Mouse (Mus musculus) embryo, embryonic 9.5 days (tissue): ENCODE measurements around the gene Musk.

ENCODE experiments used
- DNase-seq: peaks from one replicate; pipeline ENCODE4 v3.0.0-alpha.2; 2017; ENCODE audit errors: extremely low spot score

Gene Musk

DNA sequence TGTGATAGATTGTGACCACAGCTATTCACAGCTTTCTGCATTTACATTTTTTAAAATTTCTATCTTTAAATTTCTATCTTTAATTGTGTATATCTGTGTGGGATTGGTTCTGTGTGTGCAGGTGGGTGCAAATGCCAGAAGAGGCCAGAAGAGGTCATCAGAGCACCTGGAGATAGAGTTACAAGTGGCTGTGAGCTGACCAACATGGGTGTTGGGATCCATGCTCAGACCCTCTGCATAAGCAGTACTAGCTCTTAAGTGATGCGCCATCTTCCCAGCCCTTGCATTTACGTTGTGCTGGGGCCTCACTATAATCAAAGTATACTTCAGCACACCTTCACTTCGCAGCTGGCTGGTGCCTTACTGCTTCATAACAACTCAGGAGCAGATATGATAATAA lies 129.8 kb downstream of the Musk start:
- DNase-seq = no peak

DNA sequence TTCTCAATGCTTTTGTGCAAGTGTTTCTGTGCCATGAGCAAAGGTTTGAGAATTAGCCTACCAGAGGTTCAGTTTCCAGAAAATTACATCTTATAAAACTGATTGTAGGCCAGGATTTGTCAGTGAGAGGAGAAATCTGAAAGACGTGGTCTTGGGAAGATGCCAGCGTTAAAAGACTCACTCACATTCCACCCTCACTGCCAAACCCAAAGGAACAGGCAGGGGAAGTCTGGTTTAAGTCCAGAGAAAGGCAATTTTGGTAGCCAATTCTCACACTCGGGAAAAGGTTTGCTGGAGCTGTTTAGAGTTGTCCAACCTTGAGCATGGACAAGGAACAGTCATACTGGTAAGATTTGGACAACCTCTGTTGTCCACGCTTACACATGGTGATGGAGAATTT lies 131.6 kb downstream of the Musk start:
- DNase-seq = no peak

DNA sequence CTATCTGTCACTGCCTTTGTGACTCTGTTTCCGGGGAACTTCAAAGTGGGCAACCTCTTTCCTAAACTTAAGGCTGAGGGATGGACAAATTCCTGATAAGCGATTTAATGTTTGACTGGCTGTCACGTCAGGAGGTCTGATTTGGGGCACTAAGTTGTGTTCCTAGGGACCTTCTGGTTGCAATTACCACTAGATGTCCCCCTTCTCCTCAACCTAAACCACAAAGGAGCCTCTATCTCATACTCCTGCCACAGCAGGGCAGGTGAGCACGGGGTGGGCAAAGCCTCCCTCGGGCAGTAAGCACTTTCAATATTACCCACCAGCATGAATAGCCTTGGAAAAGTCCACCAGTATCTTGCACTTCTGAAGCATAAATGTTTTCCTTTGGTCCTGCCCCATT lies 133.5 kb downstream of the Musk start:
- no peak for DNase-seq

DNA sequence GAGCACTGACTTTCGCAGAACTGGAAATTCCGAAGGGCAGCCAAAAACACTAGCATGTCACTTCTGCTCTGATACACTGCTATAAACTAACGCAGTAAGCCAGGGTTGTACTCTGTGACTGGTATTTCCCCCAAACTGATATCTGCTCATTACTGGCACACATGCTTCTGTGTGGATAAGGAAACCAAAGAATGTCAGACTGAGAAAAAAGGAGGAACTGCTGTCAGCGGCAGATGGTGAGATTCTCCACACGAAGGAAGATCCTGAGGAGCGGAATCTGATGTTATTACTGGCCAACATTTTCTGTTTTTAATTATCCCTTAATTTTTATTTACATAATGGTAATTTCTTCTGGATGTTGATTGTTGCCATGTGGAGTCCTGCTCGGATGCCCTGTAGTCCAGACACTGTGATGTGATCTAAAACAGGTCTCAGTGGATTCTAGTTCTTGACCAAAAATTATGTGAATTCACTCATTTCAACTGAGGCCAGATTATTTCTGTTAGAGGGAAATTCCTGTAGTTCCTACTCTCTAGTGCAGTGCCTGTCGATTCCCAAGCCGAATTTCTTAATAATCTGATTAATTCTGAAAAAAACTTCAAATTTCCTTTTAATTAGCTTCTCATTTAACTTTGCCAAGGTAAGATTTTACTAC lies 137.6 kb downstream of the Musk start:
- no peak for DNase-seq
